Mouse (Mus musculus) splenic B cell, adult 2 months (primary cell): ENCODE measurements around the gene Pilrb2.
"Not testable (repeated sequence)": the region's sequence is repeated elsewhere in the genome, so short reads cannot be mapped to it uniquely, and the experiment has no call there.

Experiments used
- DNase-seq: peaks from one replicate; pipeline ENCODE4 v3.0.0-alpha.2; 2011; ENCODE audit warnings: low read depth, low spot score
- H3K27me3 ChIP-seq: 2 replicates; pipeline ENCODE4 v1.6.1; 2012; ENCODE audit warnings: mild to moderate bottlenecking, low read length, moderate library complexity, mixed read lengths; ENCODE audit not compliant: control insufficient read depth, poor library complexity, insufficient read depth, severe bottlenecking
- H3K36me3 ChIP-seq: 2 replicates; pipeline ENCODE4 v1.6.1; 2012; ENCODE audit warnings: mild to moderate bottlenecking, low read length, moderate library complexity, mixed read lengths; ENCODE audit not compliant: control insufficient read depth, poor library complexity, insufficient read depth, severe bottlenecking

Pilrb2 gene

GRCm38 (mm10) chr5:137871644-137872380 lies at the start of gene Pilrb2:
Gene Pilrb2, minus strand, starts transcription at chr5:137871815.
- not testable (repeated sequence) for H3K36me3 ChIP-seq, DNase-seq, H3K27me3 ChIP-seq

- DNase-seq, result no peak
- Histone ChIP-seq H3K36me3 (no peaks in the 10 kb centered on the region), H3K27me3 (no peaks in the 10 kb centered on the region)
These were observed 43.9 kb upstream of the Pilrb2 start for GRCm38 (mm10) chr5:137915550-137915949.

GRCm38 (mm10) chr5:137914508-137914907 lies 42.9 kb upstream of the Pilrb2 start:
- peak; percentile 8 for DNase-seq

GRCm38 (mm10) chr5:137909564-137910262 lies 38.1 kb upstream of the Pilrb2 start:
- no peaks in the 10 kb centered on the region for H3K27me3 ChIP-seq
- no peak for DNase-seq

More at GRCm38 (mm10) chr5:137914508-137914907, 42.9 kb upstream of the Pilrb2 start:
- H3K27me3 ChIP-seq, result no peaks in the 10 kb centered on the region
- no peaks in the 10 kb centered on the region for H3K36me3 ChIP-seq

GRCm38 (mm10) chr5:137897812-137898211 lies 26.2 kb upstream of the Pilrb2 start:
- Histone ChIP-seq H3K36me3 (no peaks in the 10 kb centered on the region), H3K27me3 (no peaks in the 10 kb centered on the region)
- DNase-seq, result no peak

More at GRCm38 (mm10) chr5:137909564-137910262, 38.1 kb upstream of the Pilrb2 start:
- no peaks in the 10 kb centered on the region for H3K36me3 ChIP-seq

GRCm38 (mm10) chr5:137892954-137893353 lies 21.3 kb upstream of the Pilrb2 start:
- H3K36me3 ChIP-seq, result no peaks in the 10 kb centered on the region
- H3K27me3 ChIP-seq, result no peaks in the 10 kb centered on the region
- DNase-seq, result peak; percentile 12

- DNase-seq, result no peak
- Histone ChIP-seq H3K36me3 (no peaks in the 10 kb centered on the region), H3K27me3 (no peaks in the 10 kb centered on the region)
These were observed 16.1 kb upstream of the Pilrb2 start for GRCm38 (mm10) chr5:137887666-137888065.

- Histone ChIP-seq H3K36me3 (no peaks in the 10 kb centered on the region), H3K27me3 (no peaks in the 10 kb centered on the region)
- DNase-seq, result peak; percentile 24
These were observed 14.3 kb upstream of the Pilrb2 start for GRCm38 (mm10) chr5:137885894-137886293.

GRCm38 (mm10) chr5:137883345-137883744 lies 11.7 kb upstream of the Pilrb2 start:
- no peaks in the 10 kb centered on the region for H3K27me3 ChIP-seq
- H3K36me3 ChIP-seq, result no peaks in the 10 kb centered on the region
- no peak for DNase-seq

GRCm38 (mm10) chr5:137882922-137883321 lies 11.3 kb upstream of the Pilrb2 start:
- Histone ChIP-seq H3K27me3 (no peaks in the 10 kb centered on the region), H3K36me3 (no peaks in the 10 kb centered on the region)
- no peak for DNase-seq

GRCm38 (mm10) chr5:137877860-137878259 lies 6.2 kb upstream of the Pilrb2 start:
- H3K36me3 ChIP-seq, result no peaks in the 10 kb centered on the region
- H3K27me3 ChIP-seq, result no peaks in the 10 kb centered on the region
- DNase-seq, result peak; percentile 40

GRCm38 (mm10) chr5:137875054-137875453 lies 3.4 kb upstream of the Pilrb2 start:
- H3K36me3 ChIP-seq, result no peaks in the 10 kb centered on the region
- no peaks in the 10 kb centered on the region for H3K27me3 ChIP-seq
- DNase-seq, result no peak

- not testable (repeated sequence) for DNase-seq, H3K27me3 ChIP-seq, H3K36me3 ChIP-seq
These were observed 727 bp upstream of the Pilrb2 start for GRCm38 (mm10) chr5:137872381-137872702.

- not testable (repeated sequence) for H3K36me3 ChIP-seq, DNase-seq, H3K27me3 ChIP-seq
These were observed 3.0 kb downstream of the Pilrb2 start for GRCm38 (mm10) chr5:137868600-137868999.

- not testable (repeated sequence) for H3K36me3 ChIP-seq, DNase-seq, H3K27me3 ChIP-seq
These were observed 7.6 kb downstream of the Pilrb2 start for GRCm38 (mm10) chr5:137864008-137864407.
